Mouse (Mus musculus) frontal cortex, postnatal 36 days (tissue): ENCODE data around the gene Sebox.

ENCODE experiments used
- DNase-seq, 2 experiments: peaks; one replicate each; pipeline ENCODE4 v3.0.0; 2022; ENCODE audit warnings: low spot score in 2 of 2

The Sebox gene

DNA sequence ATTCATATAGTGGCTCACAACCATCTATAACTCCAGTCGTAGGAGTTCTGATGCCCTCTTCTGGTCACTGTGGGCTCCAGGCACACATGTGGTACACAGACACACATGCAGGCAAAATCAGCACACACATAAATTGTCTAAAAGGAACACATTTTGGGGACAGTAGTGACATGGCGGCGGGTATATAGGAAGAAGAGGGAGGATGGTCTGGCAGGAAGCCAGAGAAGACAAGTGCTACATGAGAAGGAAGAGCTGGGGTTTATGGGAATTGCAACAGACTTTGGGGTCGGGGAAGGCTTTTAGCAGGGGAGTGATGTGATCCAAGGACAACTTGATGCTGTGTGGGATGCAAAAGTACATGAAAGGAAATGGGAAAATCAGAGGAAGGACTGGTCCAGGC lies 31.3 kb downstream of the Sebox start:
- DNase-seq = no peak

DNA sequence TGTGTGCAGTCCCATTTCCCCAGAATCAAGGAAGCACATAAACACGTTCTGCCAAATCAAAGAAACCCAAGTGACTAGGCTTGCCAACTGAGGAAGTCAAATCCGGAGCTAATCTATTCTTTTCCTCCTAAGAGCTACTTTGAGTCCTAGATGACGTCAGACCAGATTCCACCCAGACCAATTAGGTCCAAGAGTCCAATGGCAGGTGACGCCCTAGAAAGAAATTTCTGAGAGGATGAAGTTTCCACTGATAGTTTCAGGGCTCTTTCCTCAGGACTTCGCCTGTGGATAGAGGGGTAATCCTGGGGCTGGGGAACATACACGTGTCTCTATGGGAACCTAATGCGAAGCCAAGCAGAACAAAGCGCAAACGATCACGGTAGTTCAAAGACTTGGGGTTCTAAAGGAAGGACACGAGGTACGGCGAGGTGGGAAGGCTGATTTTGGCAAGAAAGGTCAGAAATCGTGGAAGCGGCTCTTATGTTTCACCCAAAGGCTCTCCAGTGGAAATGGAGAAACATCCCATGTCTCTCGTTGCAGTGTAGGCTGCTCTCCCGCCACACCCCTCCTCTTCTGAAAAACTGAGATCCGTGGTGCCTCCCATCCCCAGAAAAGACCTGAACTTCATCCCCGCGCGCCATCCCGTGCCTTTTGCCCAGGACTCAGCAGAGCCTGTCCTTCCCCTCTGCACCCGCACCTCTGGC lies 32.3 kb downstream of the Sebox start:
- no peak for DNase-seq

DNA sequence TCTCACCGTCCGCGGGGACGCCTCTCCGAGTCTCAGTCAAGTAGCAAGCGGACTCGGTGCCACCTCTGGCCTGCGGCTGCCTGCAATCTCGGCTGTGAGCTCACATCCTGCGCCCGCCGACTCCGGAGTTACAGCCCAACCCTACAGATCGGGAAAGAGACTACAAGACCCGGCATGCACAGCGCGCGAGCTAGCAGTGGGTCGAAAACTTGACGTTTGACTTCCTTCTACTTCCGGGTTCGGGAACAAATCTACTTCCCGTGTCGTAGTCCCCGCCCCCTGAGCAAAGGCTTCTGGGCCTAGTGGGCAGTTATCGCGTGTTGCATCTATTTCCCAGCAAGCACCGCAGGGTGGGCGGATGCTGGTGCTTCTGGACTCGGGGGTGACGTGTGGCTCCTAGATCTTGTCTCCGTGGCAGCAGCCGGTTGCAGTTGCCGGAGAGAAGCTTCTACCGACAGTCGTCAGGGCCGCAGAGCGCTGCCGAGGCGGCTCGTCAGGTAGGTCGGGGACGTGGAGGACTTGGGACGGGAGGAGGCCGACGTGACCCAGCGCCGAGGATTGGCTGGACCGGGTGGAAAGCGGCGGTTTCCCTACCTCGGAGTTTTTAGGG lies 32.9 kb downstream of the Sebox start, which contains the start of the genes Tnfaip1 and Ift20:
Gene Tnfaip1 (minus strand): TSS at position 253 of the 610 bp plus-strand sequence.
Gene Ift20 (plus strand): TSS at position 282 of the 610 bp plus-strand sequence.
- peak; percentile 97 to 98 for DNase-seq

DNA sequence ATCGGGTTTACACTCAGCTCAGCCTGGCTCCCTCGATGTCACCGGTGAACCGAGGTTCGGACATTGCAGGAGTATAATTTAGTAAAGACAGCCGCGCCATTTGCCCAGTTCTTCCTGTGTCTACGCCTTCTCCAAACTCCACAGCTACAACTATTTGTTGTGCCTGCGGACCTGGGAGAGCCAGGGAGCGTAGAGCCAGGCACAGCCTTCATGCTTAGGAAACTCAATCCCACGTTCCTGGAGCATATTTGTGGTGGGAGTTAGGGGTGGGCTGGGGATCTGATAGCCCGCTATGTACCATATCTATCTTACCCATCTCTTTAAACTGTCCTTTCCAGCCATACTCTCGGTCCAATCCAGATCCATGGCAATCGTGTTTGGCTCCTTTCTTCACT lies 33.4 kb downstream of the Sebox start:
- DNase-seq = no peak

DNA sequence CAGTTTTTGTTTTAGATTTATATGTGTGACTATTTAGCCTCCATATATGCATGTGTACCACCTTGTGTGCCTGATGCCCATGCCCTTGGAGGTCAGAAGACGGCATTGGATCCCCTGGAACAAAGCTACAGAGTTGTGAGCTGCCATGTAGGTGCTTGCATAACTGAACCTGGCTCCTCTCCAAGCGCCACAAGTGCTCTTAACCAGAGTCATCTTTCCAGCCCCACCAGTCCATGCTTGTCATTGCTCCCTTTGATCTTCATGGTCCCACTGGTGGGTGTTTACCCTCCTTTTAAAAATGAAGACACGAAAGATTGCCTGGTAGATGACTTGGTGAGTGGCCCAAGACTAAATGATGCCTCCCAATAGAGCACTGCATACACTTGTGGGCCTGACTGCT lies 37.1 kb downstream of the Sebox start:
- no peak for DNase-seq

DNA sequence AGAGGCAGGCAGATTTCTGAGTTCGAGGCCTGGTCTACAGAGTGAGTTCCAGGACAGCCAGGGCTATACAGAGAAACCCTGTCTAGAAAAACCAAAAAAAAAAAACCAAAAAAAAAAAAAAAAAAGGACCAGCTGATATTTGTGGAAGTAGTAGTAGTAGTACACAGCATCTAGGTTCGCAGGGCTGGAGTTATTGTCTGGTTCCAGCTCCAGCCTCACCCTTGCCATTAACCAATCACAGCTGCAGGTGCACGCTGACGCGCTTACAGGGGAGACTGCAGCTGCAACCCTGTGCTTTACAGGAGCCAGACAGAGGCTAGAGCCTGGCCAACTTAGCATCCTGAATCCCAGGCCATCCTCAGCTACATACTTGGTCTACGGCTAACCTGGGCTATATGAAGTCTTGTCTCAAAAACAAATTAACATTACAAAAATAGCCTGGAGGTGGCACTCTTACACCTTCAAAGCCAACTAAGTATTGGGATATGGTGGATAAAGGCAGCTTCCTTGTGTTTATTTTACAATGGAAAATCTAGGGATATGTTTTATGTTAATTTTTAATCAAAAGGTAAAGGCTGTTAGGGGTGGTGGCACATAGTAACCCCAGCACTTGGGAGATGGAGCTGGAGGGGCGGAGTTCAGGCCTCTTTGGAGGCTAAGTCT lies 41.3 kb downstream of the Sebox start:
- DNase-seq = no peak

DNA sequence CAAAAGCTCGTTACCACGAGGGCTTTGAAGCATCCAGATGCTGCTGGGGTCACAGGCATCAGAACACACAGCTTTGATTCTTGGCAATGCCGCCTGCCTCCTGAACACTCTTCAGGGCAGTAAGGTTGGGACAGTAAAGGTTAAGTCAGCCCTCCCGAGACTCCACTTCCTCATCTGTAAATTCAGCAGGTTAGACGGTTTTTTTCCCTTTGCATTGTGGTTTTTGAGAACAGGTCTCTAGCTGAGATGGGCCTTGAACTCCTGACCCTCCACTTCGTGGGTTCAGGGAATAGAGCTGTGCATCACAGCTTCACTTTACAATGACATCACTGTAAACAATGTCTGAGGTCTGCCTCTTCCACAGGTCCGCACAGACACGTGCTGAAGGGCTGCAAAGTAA lies 41.9 kb downstream of the Sebox start:
- no peak for DNase-seq

DNA sequence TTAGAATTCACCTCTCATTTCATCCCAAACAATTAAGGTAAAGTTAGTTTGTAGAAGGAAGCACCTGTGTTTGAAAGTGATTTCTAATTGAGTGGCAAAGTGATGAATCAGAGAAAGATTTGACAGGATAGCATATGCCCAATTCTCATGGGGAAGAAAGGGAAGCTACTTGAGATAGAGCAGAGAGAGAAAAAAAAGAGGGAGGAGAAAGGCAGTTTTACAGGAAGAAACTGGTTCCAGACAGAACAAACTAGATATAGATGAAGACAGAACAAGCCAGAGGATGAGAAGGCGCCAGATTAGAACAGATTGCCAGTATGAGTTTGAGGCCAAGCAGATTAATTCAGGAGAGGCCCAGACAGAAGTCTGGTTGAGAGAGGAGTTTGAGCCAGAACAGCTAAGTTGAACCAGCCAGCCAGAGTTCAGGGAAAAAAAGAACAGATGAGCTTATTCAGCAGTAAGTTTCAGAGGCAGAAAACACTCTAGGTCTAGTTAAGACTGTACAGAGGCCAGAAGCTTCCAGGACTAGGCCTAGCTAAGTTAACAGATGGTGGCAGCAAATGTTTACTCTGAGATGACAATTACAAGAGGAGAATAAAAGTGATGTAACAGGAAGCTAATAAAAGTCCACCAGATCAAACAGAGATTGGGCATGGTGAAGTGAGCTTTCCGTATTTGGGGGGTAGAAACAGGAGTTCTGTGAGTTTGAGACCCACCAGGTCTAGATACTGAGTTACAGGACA lies 44.6 kb downstream of the Sebox start:
- DNase-seq = no peak

DNA sequence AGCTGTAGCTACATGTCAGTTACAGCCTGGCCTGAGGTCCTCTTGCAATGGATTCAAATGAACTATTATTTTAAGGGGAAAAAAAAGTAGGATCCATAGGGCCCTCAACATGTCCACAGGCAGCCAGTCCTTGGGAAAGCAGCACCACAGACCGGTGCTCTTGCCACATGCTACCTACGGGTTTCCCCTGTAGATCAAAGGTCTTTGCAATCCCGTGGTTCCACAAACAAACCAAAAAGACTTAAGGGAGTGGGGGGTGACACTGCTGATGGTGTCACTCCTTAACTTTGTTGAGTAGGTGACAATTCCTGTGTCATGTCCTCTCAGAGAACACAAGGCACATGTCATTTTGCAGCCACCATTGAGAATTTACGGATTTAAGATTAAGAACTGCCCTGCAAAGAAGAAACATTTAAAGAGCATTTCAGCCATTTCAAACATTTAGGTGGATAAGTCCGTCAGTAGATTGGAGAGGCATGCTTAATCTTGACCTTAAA lies 46.3 kb downstream of the Sebox start:
- DNase-seq = no peak

DNA sequence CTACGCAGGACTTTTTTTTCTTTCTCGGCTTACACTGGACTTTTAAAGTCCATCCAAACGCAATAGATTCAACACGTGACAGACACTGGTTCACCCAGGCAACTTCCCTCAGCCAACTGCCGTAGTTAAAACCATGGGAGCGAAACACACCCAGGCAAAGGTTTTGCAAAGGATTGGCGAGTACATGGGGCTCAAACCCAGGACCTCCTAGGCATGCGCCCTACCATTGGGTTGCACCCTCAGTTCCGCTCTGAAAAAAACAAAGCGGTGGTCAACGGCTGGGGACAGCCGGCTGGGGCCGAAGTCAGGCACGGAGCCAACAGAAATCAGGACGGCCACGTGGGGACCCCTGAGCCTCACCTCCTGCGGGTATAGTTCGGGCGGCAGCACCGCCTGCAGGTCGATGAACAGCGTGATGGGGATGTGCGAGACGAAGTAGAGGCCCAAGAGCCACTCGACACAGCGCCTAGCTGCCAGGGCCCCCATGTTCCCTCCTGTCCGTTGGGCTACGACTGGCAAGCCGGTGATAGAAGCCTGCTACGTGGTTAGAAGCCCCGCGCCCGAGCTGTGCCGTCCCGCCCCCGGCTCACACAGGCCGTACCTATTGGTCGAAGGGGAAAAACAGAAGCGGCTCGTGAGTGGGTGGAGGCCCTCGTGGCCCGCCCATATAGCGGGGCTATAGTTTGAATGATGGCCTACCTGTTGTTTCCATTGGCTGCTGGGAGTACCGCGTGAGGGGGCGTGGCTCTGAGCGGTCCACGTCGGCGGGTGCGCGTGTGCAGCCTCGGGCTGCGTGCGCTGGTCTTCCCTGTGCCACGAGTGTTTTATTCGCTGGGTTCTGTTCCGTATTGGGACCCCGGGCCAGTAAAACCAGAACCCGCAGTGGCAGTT lies 47.2 kb downstream of the Sebox start, which contains the start of gene Tmem97:
Gene Tmem97 (minus strand): TSS at position 610 of the 891 bp plus-strand sequence.
- peak; percentile 91 to 97 for DNase-seq

DNA sequence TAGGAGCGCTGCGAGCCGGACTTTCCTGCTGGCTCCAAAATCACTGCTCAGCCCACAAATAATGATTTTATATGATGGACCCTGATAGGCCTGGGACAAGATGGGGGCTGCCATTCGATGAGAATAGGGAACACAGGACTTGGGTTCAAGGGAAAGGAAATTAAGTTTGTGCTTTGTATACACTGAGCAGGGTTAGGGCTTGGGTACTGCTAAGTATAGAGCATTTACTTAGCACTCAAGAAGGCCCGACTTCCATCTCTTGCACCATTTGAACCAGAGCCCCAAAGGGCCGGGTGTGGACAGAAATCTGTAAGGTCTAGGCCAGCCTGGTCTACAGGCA lies 47.8 kb downstream of the Sebox start:
- no peak for DNase-seq
